In the genomic region with DNA sequence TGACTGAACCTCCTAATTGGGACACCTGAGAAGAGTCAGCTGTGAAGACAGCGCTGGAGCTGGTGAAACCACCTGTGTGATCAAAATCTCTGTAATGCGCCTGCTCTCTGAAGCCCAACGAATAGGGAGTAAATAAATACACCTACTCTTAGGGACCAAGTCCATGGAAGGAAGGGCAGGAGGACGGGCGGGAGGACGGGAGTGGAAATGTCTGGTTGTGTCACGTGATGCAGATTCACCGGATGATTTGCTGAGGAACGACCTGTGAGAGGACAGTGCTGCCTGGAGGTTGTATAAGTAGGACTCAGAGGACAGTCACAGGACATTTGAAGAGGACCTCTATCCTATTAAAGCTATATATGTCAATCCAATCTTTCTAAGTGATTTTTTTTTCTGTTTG, we compare ENCODE assay signal across 13 mouse cellular contexts. TPM values are rescaled to one million over a fixed set of nuclear protein-coding genes. Genes with fewer than 3 reads are reported as not detected.
A peak's percentile ranks its signal among the peaks of the same experiment; 100 is the strongest.
DNase-seq lines count a peak whose midpoint lies in the region; ATAC-seq and TF ChIP-seq lines count a peak whose summit lies in the region.
"Had no signal": no experiment of that assay in that cellular context is flagged by ENCODE, and none has a peak within 500 bp of the region (broad histone marks: within the 10 kb centered on the region; RNA-seq: fewer than 3 reads in every experiment).

No protein-coding gene starts in this region.

- peaks cover 5% of the 10 kb centered on the region; the same call in 1 of the 2 replicates for H3K4me1 ChIP-seq in heart, embryonic 11.5 days (ENCODE audit: control insufficient read depth, insufficient read depth, low read length)
- no peaks in the 10 kb centered on the region for H3K4me1 ChIP-seq in kidney, embryonic 14.5 days (ENCODE audit: control insufficient read depth, insufficient read depth, low read length)
- H3K4me1 ChIP-seq in limb, embryonic 10.5 days, result peaks cover 16% of the 10 kb centered on the region
- H3K4me1 ChIP-seq in liver, postnatal 0 days (ENCODE audit: insufficient read depth), result peaks cover 24% of the 10 kb centered on the region

- H3K36me3 ChIP-seq in heart, embryonic 11.5 days (ENCODE audit: control insufficient read depth, insufficient read depth, low read length), result no peaks in the 10 kb centered on the region
- no peaks in the 10 kb centered on the region for H3K36me3 ChIP-seq in kidney, embryonic 14.5 days (ENCODE audit: control insufficient read depth, insufficient read depth, low read length)
- no peaks in the 10 kb centered on the region for H3K36me3 ChIP-seq in limb, embryonic 10.5 days
- no peaks in the 10 kb centered on the region for H3K36me3 ChIP-seq in liver, postnatal 0 days (replicated peaks; ENCODE audit: insufficient read depth, low read length)
- H3K36me3 ChIP-seq: stomach, embryonic 15.5 days had no signal

- no peaks in the 10 kb centered on the region for H3K27me3 ChIP-seq in heart, embryonic 11.5 days (ENCODE audit: control insufficient read depth, insufficient read depth, low read length)
- H3K27me3 ChIP-seq in kidney, embryonic 14.5 days (ENCODE audit: control insufficient read depth, insufficient read depth, low read length), result no peaks in the 10 kb centered on the region
- H3K27me3 ChIP-seq in limb, embryonic 10.5 days (ENCODE audit: low read depth, poor library complexity, severe bottlenecking), result no peaks in the 10 kb centered on the region
- no peaks in the 10 kb centered on the region for H3K27me3 ChIP-seq in liver, postnatal 0 days (ENCODE audit: insufficient read depth, low read length)
- H3K27me3 ChIP-seq: stomach, embryonic 15.5 days had no signal

- ATAC-seq in heart, embryonic 11.5 days (replicated peaks; ENCODE audit: insufficient number of reproducible peaks, low FRiP score, low TSS enrichment), result no peak
- ATAC-seq in kidney, embryonic 14.5 days (ENCODE audit: low FRiP score, low TSS enrichment), result no peak
- peak; percentile 65 for ATAC-seq in liver, postnatal 0 days

- TF ChIP-seq EP300 in liver, postnatal 0 days (IDR thresholded peaks at IDR 0.05; ENCODE audit: low read depth), result no peak

- 28% methylated on average over 9 of the region's 9 CpGs for WGBS in heart, embryonic 11.5 days (ENCODE audit: insufficient replicate concordance)
- WGBS in kidney, embryonic 14.5 days, result 37% methylated on average over 9 of the region's 9 CpGs
- WGBS in limb, embryonic 10.5 days, result 33% methylated on average over 9 of the region's 9 CpGs
- 48% methylated on average over 9 of the region's 9 CpGs for WGBS in liver, postnatal 0 days (ENCODE audit: insufficient replicate concordance)

- DNase-seq in heart, postnatal 4 days, result no peak
- DNase-seq in kidney, adult 9 months, result peak; percentile 47
- DNase-seq in limb, embryonic 10.5 days (ENCODE audit: low spot score), result peak; percentile 32
- DNase-seq in liver, postnatal 0 days, result peak; percentile 53
- no peak for DNase-seq in left cerebral cortex, adult 9 months (ENCODE audit: low spot score in 2 of 2)
- DNase-seq: cerebellum, adult 9-11 months; thymus, postnatal 25 days had no signal

- H3K4me3 ChIP-seq in heart, embryonic 11.5 days (ENCODE audit: low read depth, low read length), result no peak overlapping the region
- H3K4me3 ChIP-seq in kidney, embryonic 14.5 days (ENCODE audit: low read length), result no peak overlapping the region
- H3K4me3 ChIP-seq in limb, embryonic 10.5 days, result no peak overlapping the region
- no peak overlapping the region for H3K4me3 ChIP-seq in liver, postnatal 0 days (ENCODE audit: low read depth, low read length)
- H3K4me3 ChIP-seq: stomach, embryonic 15.5 days had no signal

- no peaks in the 10 kb centered on the region for H3K9me3 ChIP-seq in heart, embryonic 11.5 days (replicated peaks; ENCODE audit: control insufficient read depth, low read length)
- H3K9me3 ChIP-seq in kidney, embryonic 14.5 days (ENCODE audit: control insufficient read depth, low read length), result no peaks in the 10 kb centered on the region
- no peaks in the 10 kb centered on the region for H3K9me3 ChIP-seq in limb, embryonic 10.5 days (replicated peaks)
- no peaks in the 10 kb centered on the region for H3K9me3 ChIP-seq in liver, postnatal 0 days (ENCODE audit: low read length)
- H3K9me3 ChIP-seq: stomach, embryonic 15.5 days had no signal

- no peak overlapping the region for H3K9ac ChIP-seq in heart, embryonic 11.5 days (ENCODE audit: low read depth, low read length)
- H3K9ac ChIP-seq in kidney, embryonic 14.5 days (ENCODE audit: low read depth, low read length), result no peak overlapping the region
- H3K9ac ChIP-seq in liver, postnatal 0 days (replicated peaks), result no peak overlapping the region
- H3K9ac ChIP-seq: stomach, embryonic 15.5 days had no signal

- no peak for TF ChIP-seq CTCF in liver, postnatal 0 days (IDR thresholded peaks at IDR 0.05; ENCODE audit: low read depth)

- H3K27ac ChIP-seq in heart, embryonic 11.5 days (ENCODE audit: low read depth, low read length), result no peak overlapping the region
- no peak overlapping the region for H3K27ac ChIP-seq in kidney, embryonic 14.5 days (ENCODE audit: low read depth, low read length)
- no peak overlapping the region for H3K27ac ChIP-seq in limb, embryonic 10.5 days
- H3K27ac ChIP-seq in liver, postnatal 0 days (ENCODE audit: low read depth), result peak overlapping the region; percentile 59
- H3K27ac ChIP-seq: stomach, embryonic 15.5 days had no signal

- H3K4me2 ChIP-seq in heart, embryonic 11.5 days, result 0 out of 2 replicates have a peak overlapping the region, but pooled peaks have one; percentile 12
- H3K4me2 ChIP-seq in kidney, embryonic 14.5 days (replicated peaks; ENCODE audit: low read depth, low read length), result no peak overlapping the region
- no peak overlapping the region for H3K4me2 ChIP-seq in liver, postnatal 0 days (ENCODE audit: low read depth, low read length)

RNA-seq across cellular contexts. Expression of a gene that starts 4.1 kb away (rescaled TPM):
- 2.7 and 5.6 TPM in 2 replicates for polyA plus RNA-seq in heart, embryonic 11.5 days (2014; fragmentation: Nextera tagmentation; extraction: Ambion mirVana)
- total RNA-seq in heart, postnatal 4 days (2021), result 1 to 10 TPM in 1 of 2 experiments, under 1 TPM in 1; 0.64 to 1.5 TPM
- polyA plus RNA-seq in kidney, embryonic 14.5 days (2014; fragmentation: Nextera tagmentation; extraction: Ambion mirVana), result 2.9 and 3.8 TPM in 2 replicates
- polyA plus RNA-seq in limb, embryonic 10.5 days (2016; fragmentation: Nextera tagmentation; extraction: Ambion mirVana), result 1.0 and 1.1 TPM in 2 replicates
- polyA plus RNA-seq in liver, postnatal 0 days (2015; fragmentation: Nextera tagmentation; extraction: Ambion mirVana), result 0.90 and 1.5 TPM in 2 replicates

RNA-seq across cellular contexts. Expression of a gene that starts 40.8 kb away (rescaled TPM):
- 426 and 502 TPM in 2 replicates for polyA plus RNA-seq in heart, embryonic 11.5 days (2014; fragmentation: Nextera tagmentation; extraction: Ambion mirVana)
- 100 to 1,000 TPM; 847 to 901 TPM for total RNA-seq in heart, postnatal 4 days (2021)
- 291 and 322 TPM in 2 replicates for polyA plus RNA-seq in kidney, embryonic 14.5 days (2014; fragmentation: Nextera tagmentation; extraction: Ambion mirVana)
- 250 and 257 TPM in 2 replicates for polyA plus RNA-seq in limb, embryonic 10.5 days (2016; fragmentation: Nextera tagmentation; extraction: Ambion mirVana)
- 207 and 212 TPM in 2 replicates for polyA plus RNA-seq in liver, postnatal 0 days (2015; fragmentation: Nextera tagmentation; extraction: Ambion mirVana)

RNA-seq across cellular contexts. Expression of a gene that starts 40.9 kb away (rescaled TPM):
- 0.30 TPM in 1 of 2 replicates, not detected in the other for polyA plus RNA-seq in heart, embryonic 11.5 days (2014; fragmentation: Nextera tagmentation; extraction: Ambion mirVana)
- 10 to 100 TPM in 1 of 2 experiments, 1 to 10 TPM in 1; 9.3 to 34.8 TPM for total RNA-seq in heart, postnatal 4 days (2021)
- polyA plus RNA-seq in kidney, embryonic 14.5 days (2014; fragmentation: Nextera tagmentation; extraction: Ambion mirVana), result 0.24 TPM in 1 of 2 replicates, not detected in the other
- 0.44 TPM in 1 of 2 replicates, not detected in the other for polyA plus RNA-seq in limb, embryonic 10.5 days (2016; fragmentation: Nextera tagmentation; extraction: Ambion mirVana)
- polyA plus RNA-seq in liver, postnatal 0 days (2015; fragmentation: Nextera tagmentation; extraction: Ambion mirVana), result 0.05 and 0.12 TPM in 2 replicates
- total RNA-seq: layer of hippocampus, adult 8-10 months; left cerebral cortex, postnatal 36 days; megakaryocyte-erythroid progenitor cell, adult 5-6 weeks had no signal

RNA-seq across cellular contexts. Expression of a gene that starts 44.9 kb away (rescaled TPM):
- polyA plus RNA-seq in heart, embryonic 11.5 days (2014; fragmentation: Nextera tagmentation; extraction: Ambion mirVana), result 3.8 and 4.4 TPM in 2 replicates
- 1 to 10 TPM; 4.2 to 4.6 TPM for total RNA-seq in heart, postnatal 4 days (2021)
- polyA plus RNA-seq in kidney, embryonic 14.5 days (2014; fragmentation: Nextera tagmentation; extraction: Ambion mirVana), result 7.0 and 7.9 TPM in 2 replicates
- polyA plus RNA-seq in limb, embryonic 10.5 days (2016; fragmentation: Nextera tagmentation; extraction: Ambion mirVana), result 3.0 and 3.3 TPM in 2 replicates
- 40.3 and 41.8 TPM in 2 replicates for polyA plus RNA-seq in liver, postnatal 0 days (2015; fragmentation: Nextera tagmentation; extraction: Ambion mirVana)

Comparison
In these comparisons a context has a peak if more than half of its experiments do, and no peak if none do; other contexts are left out.
1. DNase-seq: peak in kidney, adult 9 months (single experiment), limb, embryonic 10.5 days (single experiment) and liver, postnatal 0 days (single experiment); none in heart, postnatal 4 days (single experiment) and left cerebral cortex, adult 9 months (0 of 2).